Mouse (Mus musculus): Measurements from ENCODE around the gene Tmem59l.

DNA sequence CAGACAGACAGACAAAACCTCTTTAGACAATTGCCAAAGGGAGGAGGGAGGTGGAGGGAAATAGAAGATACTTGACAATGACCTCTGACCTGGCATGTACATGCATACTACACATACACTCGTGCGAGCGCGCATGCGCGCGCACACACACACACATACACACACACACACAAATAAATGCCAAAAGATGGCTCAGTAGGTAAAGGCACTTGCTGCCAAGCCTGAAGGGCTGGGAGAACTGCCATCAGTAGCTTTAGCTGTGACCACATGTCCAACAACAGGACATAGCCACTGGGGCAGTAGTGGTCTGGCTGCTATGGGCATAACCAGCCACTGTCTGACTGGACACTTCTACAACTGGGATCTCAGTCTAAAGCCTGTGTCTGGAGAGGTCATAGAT lies 15.3 kb downstream of the Tmem59l start:
- TF ChIP-seq EP300 (IDR thresholded peaks at IDR 0.05; ENCODE audit: insufficient read depth, low read depth, low read length): no peak
- no peak for TF ChIP-seq CTCF (IDR thresholded peaks at IDR 0.05)
- TF ChIP-seq POLR2A (IDR thresholded peaks at IDR 0.05; ENCODE audit: insufficient read depth, low read depth, low read length): no peak

Measured in heart, adult 2 months (tissue).